Mouse (Mus musculus) liver, postnatal 0 days (tissue): ENCODE results near the gene Fam213b. TPM values are rescaled to one million over a fixed set of nuclear protein-coding genes. Genes with fewer than 3 reads are reported as not detected.

Experiments
- ATAC-seq: fragments of 200-750 bp; cut with Nextera tagmentation; 2 replicates; pipeline ENCODE4 v1.8.0; 2017; ENCODE audit warnings: mild to moderate bottlenecking, moderate library complexity
- DNase-seq: peaks from one replicate; pipeline ENCODE4 v3.0.0-alpha.2; 2016
- H3K27ac ChIP-seq: fragments of 300-500 bp; sonication (generic); 2 replicates; pipeline ENCODE4 v1.5.1; 2014; ENCODE audit warnings: antibody characterized with exemption, moderate library complexity, mild to moderate bottlenecking, low read depth
- H3K27me3 ChIP-seq: fragments of 300-500 bp; sonication (generic); 2 replicates; pipeline ENCODE4 v1.6.1; 2014; ENCODE audit warnings: low read length, control low read depth, mixed read lengths; ENCODE audit not compliant: insufficient read depth
- H3K36me3 ChIP-seq: fragments of 300-500 bp; sonication (generic); replicated peaks from 2 replicates; pipeline ENCODE4 v1.6.1; 2014; ENCODE audit warnings: mild to moderate bottlenecking, control low read depth, low read length, moderate library complexity, mixed read lengths; ENCODE audit not compliant: insufficient read depth
- H3K4me1 ChIP-seq: fragments of 300-500 bp; sonication (generic); 2 replicates; pipeline ENCODE4 v1.6.1; 2014; ENCODE audit warnings: antibody characterized with exemption, mild to moderate bottlenecking, control low read depth; ENCODE audit not compliant: insufficient read depth
- H3K4me2 ChIP-seq: fragments of 300-500 bp; sonication (generic); 2 replicates; pipeline ENCODE4 v1.6.1; 2014; ENCODE audit warnings: low read depth, mild to moderate bottlenecking, low read length, moderate library complexity, mixed read lengths
- H3K4me3 ChIP-seq: fragments of 300-500 bp; sonication (generic); 2 replicates; pipeline ENCODE4 v1.5.1; 2014; ENCODE audit warnings: low read depth, low read length
- H3K9ac ChIP-seq: fragments of 300-500 bp; sonication (generic); replicated peaks from 2 replicates; pipeline ENCODE4 v1.6.1; 2014; ENCODE audit warnings: mild to moderate bottlenecking, moderate library complexity
- H3K9me3 ChIP-seq: fragments of 300-500 bp; sonication (generic); 2 replicates; pipeline ENCODE4 v1.6.1; 2016; ENCODE audit warnings: mild to moderate bottlenecking, control low read depth, low read length, mixed read lengths
- CTCF ChIP-seq: sonication (generic); IDR thresholded peaks from 2 replicates; pipeline ENCODE4 v1.5.1; 2016; ENCODE audit warnings: antibody characterized with exemption, low read depth
- EP300 ChIP-seq: IDR thresholded peaks from 2 replicates; pipeline ENCODE4 v1.6.1; 2016; ENCODE audit warnings: antibody characterized with exemption, low read depth, mild to moderate bottlenecking
- WGBS: fragments of 180-500 bp; shearing (Covaris S2); extraction: QIAGEN DNeasy Blood & Tissue Kit; methylation state at CpG from one replicate; pipeline ENCODE4 v1.1.7; 2014; ENCODE audit not compliant: insufficient replicate concordance; 5-methylcytosine and 5-hydroxymethylcytosine counted together
- polyA plus RNA-seq: library from polyadenylated mRNA; unstranded; fragments of >200 nt; fragmentation: Nextera tagmentation; extraction: Ambion mirVana; gene quantifications from 2 replicates; pipeline ENCODE4 v1.2.1, GENCODE M21; 2015

The Fam213b gene
- polyA plus RNA-seq, 1 experiment from 2014 or later: 5.9 TPM

DNA sequence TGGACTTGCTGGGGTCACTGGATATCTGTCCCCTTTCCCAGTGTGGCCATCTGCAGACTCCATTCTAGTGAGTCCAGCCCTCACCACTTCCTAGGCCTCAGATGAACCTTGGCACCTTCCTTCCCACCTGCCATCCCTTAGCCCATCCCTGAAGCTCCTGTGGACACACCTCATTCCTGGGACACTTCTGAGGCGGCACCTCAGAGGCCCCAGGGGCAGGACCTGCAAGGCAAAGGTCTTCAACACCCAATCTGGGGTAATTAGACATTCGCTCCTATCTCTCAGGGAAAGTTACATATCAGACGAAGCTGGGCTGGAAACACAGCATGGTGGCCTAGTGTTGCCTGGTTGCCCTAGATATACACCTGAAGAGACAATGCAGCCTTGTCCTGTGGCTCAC lies 15.8 kb upstream of the Fam213b start:
- Histone ChIP-seq H3K36me3 (peaks cover 45% of the 10 kb centered on the region), H3K27ac (peak overlapping the region; percentile 34; the same call in 1 of the 2 replicates)
- 78% methylated on average over 3 of the region's 3 CpGs for WGBS

GRCm38 (mm10) chr4:154914252-154914651 lies 15.3 kb upstream of the Fam213b start:
- no peak for ATAC-seq
- Histone ChIP-seq H3K4me2 (no peak overlapping the region), H3K27ac (0 out of 2 replicates have a peak overlapping the region, but pooled peaks have one; percentile 79), H3K9me3 (peaks cover 5% of the 10 kb centered on the region; the same call in 1 of the 2 replicates), H3K36me3 (peaks cover 45% of the 10 kb centered on the region), H3K4me1 (peaks cover 45% of the 10 kb centered on the region), H3K9ac (no peak overlapping the region), H3K27me3 (no peaks in the 10 kb centered on the region), H3K4me3 (no peak overlapping the region)
- DNase-seq: no peak
- TF ChIP-seq CTCF: no peak
- TF ChIP-seq EP300: no peak
- 94% methylated on average over 4 of the region's 4 CpGs for WGBS

More for the DNA sequence above, 15.8 kb upstream of the Fam213b start:
- ATAC-seq (no peak), DNase-seq (no peak)
- H3K9me3 ChIP-seq: peaks cover 5% of the 10 kb centered on the region; the same call in 1 of the 2 replicates
- TF ChIP-seq CTCF (no peak), EP300 (no peak)
- H3K27me3 ChIP-seq: no peaks in the 10 kb centered on the region
- no peak overlapping the region for H3K9ac ChIP-seq
- no peak overlapping the region for H3K4me3 ChIP-seq
- peaks cover 45% of the 10 kb centered on the region for H3K4me1 ChIP-seq
- no peak overlapping the region for H3K4me2 ChIP-seq

- TF ChIP-seq EP300 (no peak), CTCF (no peak)
- Histone ChIP-seq H3K4me3 (no peak overlapping the region), H3K9ac (no peak overlapping the region), H3K27me3 (no peaks in the 10 kb centered on the region), H3K27ac (peak overlapping the region; percentile 79; the same call in 1 of the 2 replicates), H3K4me2 (no peak overlapping the region), H3K4me1 (peaks cover 45% of the 10 kb centered on the region), H3K36me3 (peaks cover 44% of the 10 kb centered on the region), H3K9me3 (peaks cover 5% of the 10 kb centered on the region; the same call in 1 of the 2 replicates)
- ATAC-seq (no peak), DNase-seq (no peak)
- 79% methylated on average over 3 of the region's 3 CpGs for WGBS
Observed at GRCm38 (mm10) chr4:154913845-154914244, 14.9 kb upstream of the Fam213b start.

DNA sequence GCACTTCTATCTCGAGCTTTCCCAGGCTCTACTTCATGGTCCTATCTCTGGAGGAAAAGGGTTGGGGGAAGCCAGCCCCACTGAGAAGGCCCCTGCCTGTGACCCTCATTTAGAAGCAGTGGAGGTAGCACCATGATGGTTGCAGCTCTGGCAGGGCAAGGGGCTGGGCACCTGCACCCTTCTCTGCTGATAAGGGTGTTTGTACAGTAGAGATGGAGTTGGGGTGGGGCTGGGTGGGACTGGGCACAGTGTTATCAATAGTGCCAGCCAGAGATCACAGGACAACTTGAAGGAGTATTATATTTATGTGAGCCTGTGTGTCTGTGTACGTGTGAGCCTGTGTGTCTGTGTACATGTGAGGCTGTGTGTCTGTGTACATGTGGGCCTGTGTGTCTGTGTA lies 12.7 kb upstream of the Fam213b start:
- ATAC-seq (peak; percentile 87), DNase-seq (peak; percentile 63)
- TF ChIP-seq EP300 (peak; percentile 92), CTCF (no peak)
- Histone ChIP-seq H3K4me1 (peaks cover 56% of the 10 kb centered on the region), H3K9ac (peak overlapping the region; percentile 32; the same call in 1 of the 2 replicates), H3K4me3 (no peak overlapping the region), H3K27ac (peak overlapping the region; percentile 79), H3K27me3 (no peaks in the 10 kb centered on the region), H3K9me3 (no peaks in the 10 kb centered on the region), H3K4me2 (peak overlapping the region; percentile 38), H3K36me3 (peaks cover 25% of the 10 kb centered on the region)
- WGBS: 26% methylated on average over 2 of the region's 2 CpGs

GRCm38 (mm10) chr4:154910606-154911522 lies 11.9 kb upstream of the Fam213b start:
- Histone ChIP-seq H3K9ac (peak overlapping the region; percentile 32), H3K4me3 (no peak overlapping the region), H3K4me1 (peaks cover 52% of the 10 kb centered on the region), H3K36me3 (peaks cover 18% of the 10 kb centered on the region), H3K27ac (peak overlapping the region; percentile 79), H3K27me3 (no peaks in the 10 kb centered on the region), H3K9me3 (no peaks in the 10 kb centered on the region), H3K4me2 (peak overlapping the region; percentile 38)
- DNase-seq (peak; percentile 66), ATAC-seq (peak; percentile 64)
- TF ChIP-seq CTCF: no peak
- TF ChIP-seq EP300: no peak; the same call in 1 of the 2 replicates
- WGBS: 27% methylated on average over 15 of the region's 15 CpGs

- DNase-seq: no peak
- TF ChIP-seq CTCF (no peak), EP300 (no peak)
- no peaks in the 10 kb centered on the region for H3K27me3 ChIP-seq
- no peaks in the 10 kb centered on the region for H3K36me3 ChIP-seq
- 58% methylated on average over 5 of the region's 5 CpGs for WGBS
- H3K4me2 ChIP-seq: no peak overlapping the region
- no peak overlapping the region for H3K4me3 ChIP-seq
- peaks cover 49% of the 10 kb centered on the region for H3K4me1 ChIP-seq
- no peak for ATAC-seq
- no peaks in the 10 kb centered on the region for H3K9me3 ChIP-seq
- H3K9ac ChIP-seq: no peak overlapping the region
- H3K27ac ChIP-seq: peak overlapping the region; percentile 71; the same call in 1 of the 2 replicates
Observed at GRCm38 (mm10) chr4:154908490-154908889, 9.6 kb upstream of the Fam213b start.
